ENCODE assay signal across 8 mouse cellular contexts in genomic region chr5:150521937-150522866, GRCm38 (mm10). TPM values are rescaled to one million over a fixed set of nuclear protein-coding genes. Genes with fewer than 3 reads are reported as not detected.
A peak's percentile ranks its signal among the peaks of the same experiment; 100 is the strongest.
DNase-seq lines count a peak whose midpoint lies in the region; ATAC-seq and TF ChIP-seq lines count a peak whose summit lies in the region.

Brca2 (plus strand) TSS chr5:150522630.

- H3K79me2 ChIP-seq in liver, adult 2 months (ENCODE audit: control insufficient read depth, insufficient read depth, low read length), result no peaks in the 10 kb centered on the region
- H3K79me2 ChIP-seq in myocyte (ENCODE audit: control insufficient read depth, insufficient read depth), result no peaks in the 10 kb centered on the region

- TF ChIP-seq CTCF in bone marrow macrophage, adult 2 months (IDR thresholded peaks at IDR 0.05; ENCODE audit: low read depth, low read length), result no peak
- TF ChIP-seq CTCF in embryonic fibroblast, embryonic 13.5 days (IDR thresholded peaks at IDR 0.05; ENCODE audit: borderline replicate concordance, insufficient read depth, low read length), result no peak
- TF ChIP-seq CTCF in liver, adult 2 months (IDR thresholded peaks at IDR 0.05; ENCODE audit: low read depth, low read length), result no peak

- H3K36me3 ChIP-seq in heart, embryonic 11.5 days (ENCODE audit: control insufficient read depth, insufficient read depth, low read length), result no peaks in the 10 kb centered on the region
- no peaks in the 10 kb centered on the region for H3K36me3 ChIP-seq in kidney, embryonic 16.5 days (ENCODE audit: insufficient read depth, low read length)
- no peaks in the 10 kb centered on the region for H3K36me3 ChIP-seq in liver, adult 2 months (ENCODE audit: control insufficient read depth, insufficient read depth, low read length)
- no peaks in the 10 kb centered on the region for H3K36me3 ChIP-seq in myocyte (ENCODE audit: control insufficient read depth, insufficient read depth)
- no peaks in the 10 kb centered on the region for H3K36me3 ChIP-seq in splenic B cell, adult 2 months (ENCODE audit: control insufficient read depth, insufficient read depth, low read length, poor library complexity, severe bottlenecking)

- H3K27ac ChIP-seq in bone marrow macrophage, adult 2 months (ENCODE audit: insufficient read depth, low read depth, low read length), result peak within 1 kb of the TSS; percentile 25
- H3K27ac ChIP-seq in embryonic fibroblast, embryonic 13.5 days (ENCODE audit: insufficient read depth, low read length), result no peak within 1 kb of the TSS
- peak within 1 kb of the TSS; percentile 74 for H3K27ac ChIP-seq in heart, embryonic 11.5 days (ENCODE audit: low read depth, low read length)
- H3K27ac ChIP-seq in kidney, embryonic 16.5 days (ENCODE audit: low read length), result peak within 1 kb of the TSS; percentile 70
- peak within 1 kb of the TSS; percentile 59 for H3K27ac ChIP-seq in liver, adult 2 months (replicated peaks; ENCODE audit: insufficient read depth, low read depth, low read length)

- peak within 1 kb of the TSS; percentile 91 for H3K9ac ChIP-seq in heart, embryonic 11.5 days (ENCODE audit: low read depth, low read length)
- peak within 1 kb of the TSS; percentile 95 for H3K9ac ChIP-seq in kidney, embryonic 16.5 days (replicated peaks; ENCODE audit: low read length)
- H3K9ac ChIP-seq in liver, adult 2 months (ENCODE audit: low read depth, low read length), result peak within 1 kb of the TSS; percentile 92

- no peaks in the 10 kb centered on the region for H3K27me3 ChIP-seq in heart, embryonic 11.5 days (ENCODE audit: control insufficient read depth, insufficient read depth, low read length)
- H3K27me3 ChIP-seq in kidney, embryonic 16.5 days (ENCODE audit: insufficient read depth, low read length), result no peaks in the 10 kb centered on the region
- H3K27me3 ChIP-seq in liver, adult 2 months (ENCODE audit: control insufficient read depth, insufficient read depth, low read length), result no peaks in the 10 kb centered on the region
- peaks cover 8% of the 10 kb centered on the region for H3K27me3 ChIP-seq in myocyte (ENCODE audit: control insufficient read depth, insufficient read depth, insufficient read length)
- H3K27me3 ChIP-seq in splenic B cell, adult 2 months (ENCODE audit: control insufficient read depth, insufficient read depth, low read length, poor library complexity, severe bottlenecking), result no peaks in the 10 kb centered on the region

- peak within 1 kb of the TSS; percentile 69 for H3ac ChIP-seq in myocyte (ENCODE audit: control insufficient read depth, insufficient read length)

- WGBS in heart, embryonic 11.5 days (ENCODE audit: insufficient replicate concordance), result 6% methylated on average over 61 of the region's 63 CpGs
- 5% methylated on average over 62 of the region's 63 CpGs for WGBS in kidney, embryonic 16.5 days
- WGBS in liver, adult 2 months, result 3% methylated on average over 61 of the region's 63 CpGs

- ATAC-seq in heart, embryonic 11.5 days (replicated peaks; ENCODE audit: insufficient number of reproducible peaks, low FRiP score, low TSS enrichment), result peak; percentile 93
- ATAC-seq in kidney, embryonic 16.5 days (ENCODE audit: low FRiP score, low TSS enrichment), result peak; percentile 96

- no peak for TF ChIP-seq POLR2A in bone marrow macrophage, adult 2 months (IDR thresholded peaks at IDR 0.05; ENCODE audit: borderline replicate concordance, low read depth, low read length)
- peak; percentile 79 for TF ChIP-seq POLR2A in embryonic fibroblast, embryonic 13.5 days (IDR thresholded peaks at IDR 0.05; ENCODE audit: low read depth, low read length)
- TF ChIP-seq POLR2A in liver, adult 2 months (IDR thresholded peaks at IDR 0.05; ENCODE audit: extremely low read depth, insufficient read depth, low read length), result peak; percentile 38; the same call in 1 of the 2 replicates
- TF ChIP-seq POLR2A in myocyte (IDR thresholded peaks at IDR 0.05; ENCODE audit: insufficient read length, low read depth), result peak; percentile 94

- H3K4me2 ChIP-seq in heart, embryonic 11.5 days, result peak within 1 kb of the TSS; percentile 80
- peak within 1 kb of the TSS; percentile 83 for H3K4me2 ChIP-seq in kidney, embryonic 16.5 days (replicated peaks; ENCODE audit: low read depth, low read length)
- H3K4me2 ChIP-seq in myocyte (ENCODE audit: low read depth), result peak within 1 kb of the TSS; percentile 71

- peak; percentile 92 for DNase-seq in A20 (ENCODE audit: low read depth, low spot score)
- peak; percentile 64 for DNase-seq in liver, adult 2 months (ENCODE audit: extremely low read depth, low read depth, low spot score)
- peak; percentile 86 for DNase-seq in splenic B cell, adult 2 months (ENCODE audit: low read depth, low spot score)

- H3K4me1 ChIP-seq in bone marrow macrophage, adult 2 months (ENCODE audit: control insufficient read depth, insufficient read depth, low read length), result peaks cover 6% of the 10 kb centered on the region
- H3K4me1 ChIP-seq in embryonic fibroblast, embryonic 13.5 days (ENCODE audit: control insufficient read depth, insufficient read depth, low read length), result no peaks in the 10 kb centered on the region; the same call in 1 of the 2 replicates
- peaks cover 6% of the 10 kb centered on the region for H3K4me1 ChIP-seq in heart, embryonic 11.5 days (ENCODE audit: control insufficient read depth, insufficient read depth, low read length)
- peaks cover 12% of the 10 kb centered on the region; the same call in 1 of the 2 replicates for H3K4me1 ChIP-seq in kidney, embryonic 16.5 days (ENCODE audit: insufficient read depth, low read length)
- no peaks in the 10 kb centered on the region for H3K4me1 ChIP-seq in liver, adult 2 months (ENCODE audit: control insufficient read depth, insufficient read depth, low read length)

- peak within 1 kb of the TSS; percentile 64 for H3K4me3 ChIP-seq in bone marrow macrophage, adult 2 months (ENCODE audit: insufficient read depth, low read length)
- H3K4me3 ChIP-seq in embryonic fibroblast, embryonic 13.5 days (ENCODE audit: insufficient read depth, low read length), result peak within 1 kb of the TSS; percentile 78
- H3K4me3 ChIP-seq in heart, embryonic 11.5 days (ENCODE audit: low read depth, low read length), result peak within 1 kb of the TSS; percentile 81
- peak within 1 kb of the TSS; percentile 85 for H3K4me3 ChIP-seq in kidney, embryonic 16.5 days (ENCODE audit: low read length)
- peak within 1 kb of the TSS; percentile 89 for H3K4me3 ChIP-seq in liver, adult 2 months (ENCODE audit: insufficient read depth, low read depth, low read length)
- H3K4me3 ChIP-seq in myocyte, result peak within 1 kb of the TSS; percentile 41

- H3K9me3 ChIP-seq in heart, embryonic 11.5 days (replicated peaks; ENCODE audit: control insufficient read depth, low read length), result no peaks in the 10 kb centered on the region
- H3K9me3 ChIP-seq in kidney, embryonic 16.5 days (ENCODE audit: low read length), result no peaks in the 10 kb centered on the region

TF ChIP-seq in myocyte, 11 proteins besides CTCF, POLR2A, EP300 and RAD21:
- TF ChIP-seq TCF12 (IDR thresholded peaks at IDR 0.05; ENCODE audit: insufficient read depth, poor library complexity, severe bottlenecking) (no peak), REST (IDR thresholded peaks at IDR 0.05; ENCODE audit: insufficient read depth, insufficient read length) (no peak), TCF3 (IDR thresholded peaks at IDR 0.05; ENCODE audit: insufficient read length, low read depth) (no peak), MYOD1 (IDR thresholded peaks at IDR 0.05; ENCODE audit: control insufficient read depth in 1 of 3, insufficient read length in 2 of 3, low read depth in 2 of 3) (peak in 1 of 3 experiments; percentile 43), MYOG (IDR thresholded peaks at IDR 0.05; ENCODE audit: control insufficient read depth in 1 of 3, insufficient read depth in 1 of 3, insufficient read length in 2 of 3, low read depth in 2 of 3) (peak in 2 of 3 experiments; percentile 10 to 23), USF1 (IDR thresholded peaks at IDR 0.05; ENCODE audit: low read depth) (no peak), E2F4 (IDR thresholded peaks at IDR 0.05; ENCODE audit: insufficient read depth) (peak; percentile 94), POLR2AphosphoS2 (IDR thresholded peaks at IDR 0.05; ENCODE audit: insufficient read length, low read depth) (peak; percentile 87), CEBPB (IDR thresholded peaks at IDR 0.05; ENCODE audit: insufficient read depth, poor library complexity, severe bottlenecking) (no peak), MAX (IDR thresholded peaks at IDR 0.05; ENCODE audit: low read depth) (peak; percentile 60), SRF (IDR thresholded peaks at IDR 0.05; ENCODE audit: control insufficient read depth, insufficient read length, low read depth) (peak; percentile 80)
TF ChIP-seq in myocyte: peak in this region for 6.

RNA-seq across cellular contexts. Expression of gene Brca2, which starts in this region (rescaled TPM):
- polyA plus RNA-seq in bone marrow macrophage, adult 2 months (2012; ENCODE audit: insufficient read depth, insufficient read length, missing spikeins), result 5.7 and 7.5 TPM in 2 replicates
- 11.3 and 16.9 TPM in 2 replicates for polyA plus RNA-seq in embryonic fibroblast, embryonic 13.5 days (2011; ENCODE audit: insufficient read length, low read depth, missing spikeins)
- 20.9 and 21.6 TPM in 2 replicates for polyA plus RNA-seq in heart, embryonic 11.5 days (2014; fragmentation: Nextera tagmentation; extraction: Ambion mirVana)
- 22.3 and 24.6 TPM in 2 replicates for polyA plus RNA-seq in kidney, embryonic 16.5 days (2015; fragmentation: Nextera tagmentation; extraction: Ambion mirVana)
- total RNA-seq in liver, adult 2 months (2014; rRNA removed), result 2.6 and 3.2 TPM in 2 replicates
- polyA plus RNA-seq in liver, adult 2 months (2012; rRNA removed), result 0.62 and 0.86 TPM in 2 replicates
- 2.1 TPM for polyA plus RNA-seq in myocyte (2012; fragmentation: generic; extraction: Trizol)
